16 mouse cellular contexts compared by ENCODE assay signal in the genomic region with DNA sequence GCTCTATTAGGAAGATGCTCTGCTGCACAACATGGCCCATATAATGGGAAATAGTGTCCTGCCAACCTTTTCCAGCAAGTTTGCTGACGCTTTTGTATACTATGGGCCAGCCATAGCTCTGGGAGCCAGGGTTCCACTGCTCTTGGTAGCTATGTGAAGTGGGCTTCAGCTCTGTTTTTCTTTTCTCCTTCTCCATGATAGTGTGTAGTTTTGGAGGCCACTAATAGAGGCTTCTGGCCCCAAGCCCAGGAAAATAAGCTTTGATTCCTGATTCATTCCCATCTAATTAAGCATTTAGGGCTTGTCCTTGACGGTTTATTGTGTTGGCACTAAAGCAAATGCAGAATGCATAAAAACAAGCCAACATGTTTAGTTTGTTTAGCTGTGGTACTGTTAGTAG. TPM values are rescaled to one million over a fixed set of nuclear protein-coding genes. Genes with fewer than 3 reads are reported as not detected.
DNase-seq lines count a peak whose midpoint lies in the region; ATAC-seq and TF ChIP-seq lines count a peak whose summit lies in the region.
"Had no signal": no experiment of that assay in that cellular context is flagged by ENCODE, and none has a peak within 500 bp of the region (broad histone marks: within the 10 kb centered on the region; RNA-seq: fewer than 3 reads in every experiment).

No protein-coding gene starts in this region.

- no peak for TF ChIP-seq CTCF in kidney, adult 2 months (conservative IDR thresholded peaks at IDR 0.05; ENCODE audit: insufficient read depth, insufficient read length, low read depth, low read length)
- TF ChIP-seq CTCF in cerebellum, adult 2 months (IDR thresholded peaks at IDR 0.05; ENCODE audit: borderline replicate concordance, insufficient read depth, low read depth, low read length) = no peak

- whole genome bisulfite sequencing in kidney, adult 2 months = 75% methylated on average over 2 of the region's 2 CpGs
- WGBS in kidney, embryonic 14.5 days = 87% methylated on average over 2 of the region's 2 CpGs
- WGBS in midbrain, embryonic 13.5 days = 94% methylated on average over 2 of the region's 2 CpGs
- WGBS in midbrain, embryonic 11.5 days = 90% methylated on average over 2 of the region's 2 CpGs
- 57% methylated on average over 2 of the region's 2 CpGs for WGBS in cerebellum, adult 2 months

- no peak overlapping the region for H3K4me2 ChIP-seq in kidney, embryonic 14.5 days (replicated peaks; ENCODE audit: low read depth, low read length)
- no peak overlapping the region for H3K4me2 ChIP-seq in midbrain, embryonic 13.5 days (replicated peaks)
- H3K4me2 ChIP-seq in midbrain, embryonic 11.5 days = no peak overlapping the region
- H3K4me2 ChIP-seq: hindbrain, embryonic 12.5 days; intestine, embryonic 15.5 days had no signal

- H3K27me3 ChIP-seq in kidney, adult 2 months (replicated peaks; ENCODE audit: control insufficient read depth, insufficient read depth, low read length) = no peaks in the 10 kb centered on the region
- H3K27me3 ChIP-seq in kidney, embryonic 14.5 days (ENCODE audit: control insufficient read depth, insufficient read depth, low read length) = no peaks in the 10 kb centered on the region
- H3K27me3 ChIP-seq in midbrain, embryonic 13.5 days = no peaks in the 10 kb centered on the region
- no peaks in the 10 kb centered on the region for H3K27me3 ChIP-seq in midbrain, embryonic 11.5 days (ENCODE audit: control insufficient read depth, insufficient read depth, low read length)
- H3K27me3 ChIP-seq in cerebellum, adult 2 months (ENCODE audit: control insufficient read depth, insufficient read depth, low read length) = no peaks in the 10 kb centered on the region
- H3K27me3 ChIP-seq: CH12.LX; hindbrain, embryonic 12.5 days; intestine, embryonic 15.5 days had no signal

- no peak for TF ChIP-seq POLR2A in kidney, adult 2 months (IDR thresholded peaks at IDR 0.05; ENCODE audit: low read depth, low read length)
- TF ChIP-seq POLR2A in cerebellum, adult 2 months (IDR thresholded peaks at IDR 0.05; ENCODE audit: borderline replicate concordance, insufficient read depth, low read length) = no peak

- H3K27ac ChIP-seq in kidney, adult 2 months (ENCODE audit: insufficient read depth, low read depth, low read length) = no peak overlapping the region
- H3K27ac ChIP-seq in kidney, embryonic 14.5 days (ENCODE audit: low read depth, low read length) = no peak overlapping the region
- H3K27ac ChIP-seq in midbrain, embryonic 13.5 days = peak overlapping the region; percentile 14; the same call in 1 of the 2 replicates
- no peak overlapping the region for H3K27ac ChIP-seq in midbrain, embryonic 11.5 days (ENCODE audit: low read depth, low read length)
- no peak overlapping the region for H3K27ac ChIP-seq in cerebellum, adult 2 months (ENCODE audit: insufficient read depth, low read length)
- H3K27ac ChIP-seq: hindbrain, embryonic 12.5 days; intestine, embryonic 15.5 days had no signal

- H3K36me3 ChIP-seq in kidney, adult 2 months (ENCODE audit: control insufficient read depth, insufficient read depth, low read length) = peaks cover 2% of the 10 kb centered on the region; the same call in 1 of the 2 replicates
- H3K36me3 ChIP-seq in kidney, embryonic 14.5 days (ENCODE audit: control insufficient read depth, insufficient read depth, low read length) = peaks cover 62% of the 10 kb centered on the region
- H3K36me3 ChIP-seq in midbrain, embryonic 13.5 days = peaks cover 74% of the 10 kb centered on the region
- peaks cover 14% of the 10 kb centered on the region; the same call in 1 of the 2 replicates for H3K36me3 ChIP-seq in midbrain, embryonic 11.5 days (ENCODE audit: control insufficient read depth, insufficient read depth, low read length)

- peak; percentile 35 for DNase-seq in adrenal gland, postnatal 10 days
- no peak for DNase-seq in adrenal gland, postnatal 14 days
- DNase-seq in kidney, adult 2 months = peak; percentile 16
- no peak for DNase-seq in midbrain, embryonic 11.5 days (ENCODE audit: low spot score, missing footprints)
- DNase-seq in Muller cell, postnatal 12 days (ENCODE audit: inconsistent ontology term) = peak; percentile 80
- DNase-seq in cerebellum, adult 2 months = no peak
- DNase-seq: cerebellum, adult 11 months; cerebellum, postnatal 25 days; gastrocnemius, postnatal 10 days; kidney, postnatal 4 days; lung, postnatal 10 days had no signal

- H3K4me3 ChIP-seq in kidney, adult 2 months (ENCODE audit: insufficient read depth, low read depth, low read length) = no peak overlapping the region
- H3K4me3 ChIP-seq in kidney, embryonic 14.5 days (ENCODE audit: low read length) = no peak overlapping the region
- H3K4me3 ChIP-seq in midbrain, embryonic 13.5 days (replicated peaks) = no peak overlapping the region
- H3K4me3 ChIP-seq in midbrain, embryonic 11.5 days (ENCODE audit: low read depth, low read length) = no peak overlapping the region
- no peak overlapping the region for H3K4me3 ChIP-seq in cerebellum, adult 2 months (replicated peaks; ENCODE audit: insufficient read depth, low read depth, low read length)
- H3K4me3 ChIP-seq: hindbrain, embryonic 12.5 days; intestine, embryonic 15.5 days had no signal

- no peaks in the 10 kb centered on the region for H3K4me1 ChIP-seq in kidney, adult 2 months (ENCODE audit: control insufficient read depth, insufficient read depth, low read length)
- H3K4me1 ChIP-seq in kidney, embryonic 14.5 days (ENCODE audit: control insufficient read depth, insufficient read depth, low read length) = no peaks in the 10 kb centered on the region
- H3K4me1 ChIP-seq in midbrain, embryonic 13.5 days (replicated peaks) = no peaks in the 10 kb centered on the region
- H3K4me1 ChIP-seq in midbrain, embryonic 11.5 days (ENCODE audit: control insufficient read depth, insufficient read depth, low read length) = no peaks in the 10 kb centered on the region
- no peaks in the 10 kb centered on the region for H3K4me1 ChIP-seq in cerebellum, adult 2 months (ENCODE audit: control insufficient read depth, insufficient read depth, low read length)
- H3K4me1 ChIP-seq: hindbrain, embryonic 12.5 days; intestine, embryonic 15.5 days had no signal

- H3K9me3 ChIP-seq in kidney, embryonic 14.5 days (ENCODE audit: control insufficient read depth, low read length) = no peaks in the 10 kb centered on the region
- H3K9me3 ChIP-seq in midbrain, embryonic 13.5 days = no peaks in the 10 kb centered on the region
- no peaks in the 10 kb centered on the region for H3K9me3 ChIP-seq in midbrain, embryonic 11.5 days (ENCODE audit: control insufficient read depth, low read length)
- H3K9me3 ChIP-seq: hindbrain, embryonic 12.5 days; intestine, embryonic 15.5 days had no signal

- ATAC-seq in kidney, embryonic 14.5 days (ENCODE audit: low FRiP score, low TSS enrichment) = no peak
- ATAC-seq in midbrain, embryonic 13.5 days = no peak
- ATAC-seq in midbrain, embryonic 11.5 days (ENCODE audit: low FRiP score) = no peak
- ATAC-seq: intestine, embryonic 15.5 days had no signal

- H3K9ac ChIP-seq in kidney, embryonic 14.5 days (ENCODE audit: low read depth, low read length) = no peak overlapping the region
- no peak overlapping the region for H3K9ac ChIP-seq in midbrain, embryonic 13.5 days (replicated peaks)
- H3K9ac ChIP-seq in midbrain, embryonic 11.5 days (ENCODE audit: low read length) = no peak overlapping the region
- H3K9ac ChIP-seq: hindbrain, embryonic 12.5 days; intestine, embryonic 15.5 days had no signal

RNA-seq across cellular contexts. Expression of a gene that starts 39.2 kb away (rescaled TPM):
- total RNA-seq in adrenal gland, postnatal 10 days (2021) = 10 to 100 TPM; 47.3 to 56.3 TPM
- 52.2 and 53.5 TPM in 2 replicates for total RNA-seq in adrenal gland, postnatal 14 days (2021)
- 71.8 and 76.4 TPM in 2 replicates for polyA plus RNA-seq in kidney, adult 2 months (2012; rRNA removed)
- polyA plus RNA-seq in kidney, embryonic 14.5 days (2014; fragmentation: Nextera tagmentation; extraction: Ambion mirVana) = 42.4 and 61.5 TPM in 2 replicates
- 45.9 and 48.8 TPM in 2 replicates for polyA plus RNA-seq in midbrain, embryonic 13.5 days (2015; fragmentation: Nextera tagmentation; extraction: Ambion mirVana)
- polyA plus RNA-seq in midbrain, embryonic 11.5 days (2014; fragmentation: Nextera tagmentation; extraction: Ambion mirVana) = 61.4 and 62.6 TPM in 2 replicates
- 67.0 and 72.2 TPM in 2 replicates for polyA plus RNA-seq in cerebellum, adult 2 months (2012; rRNA removed)

RNA-seq across cellular contexts. Expression of a gene that starts 59.4 kb away (rescaled TPM):
- total RNA-seq in adrenal gland, postnatal 10 days (2021) = 10 to 100 TPM; 38.3 to 49.7 TPM
- 37.8 and 44.5 TPM in 2 replicates for total RNA-seq in adrenal gland, postnatal 14 days (2021)
- 70.0 and 93.0 TPM in 2 replicates for polyA plus RNA-seq in kidney, adult 2 months (2012; rRNA removed)
- polyA plus RNA-seq in kidney, embryonic 14.5 days (2014; fragmentation: Nextera tagmentation; extraction: Ambion mirVana) = 44.4 and 50.8 TPM in 2 replicates
- polyA plus RNA-seq in midbrain, embryonic 13.5 days (2015; fragmentation: Nextera tagmentation; extraction: Ambion mirVana) = 46.6 and 50.5 TPM in 2 replicates
- polyA plus RNA-seq in midbrain, embryonic 11.5 days (2014; fragmentation: Nextera tagmentation; extraction: Ambion mirVana) = 33.5 and 35.5 TPM in 2 replicates
- polyA plus RNA-seq in cerebellum, adult 2 months (2012; rRNA removed) = 71.4 and 78.9 TPM in 2 replicates

RNA-seq across cellular contexts. Expression of a gene that starts 59.8 kb away (rescaled TPM):
- 10 to 100 TPM; 24.8 to 28.5 TPM for total RNA-seq in adrenal gland, postnatal 10 days (2021)
- 25.9 and 30.8 TPM in 2 replicates for total RNA-seq in adrenal gland, postnatal 14 days (2021)
- 2.2 and 3.3 TPM in 2 replicates for polyA plus RNA-seq in kidney, adult 2 months (2012; rRNA removed)
- polyA plus RNA-seq in kidney, embryonic 14.5 days (2014; fragmentation: Nextera tagmentation; extraction: Ambion mirVana) = 19.0 and 28.4 TPM in 2 replicates
- 35.6 and 40.9 TPM in 2 replicates for polyA plus RNA-seq in midbrain, embryonic 13.5 days (2015; fragmentation: Nextera tagmentation; extraction: Ambion mirVana)
- polyA plus RNA-seq in midbrain, embryonic 11.5 days (2014; fragmentation: Nextera tagmentation; extraction: Ambion mirVana) = 25.5 and 27.4 TPM in 2 replicates
- polyA plus RNA-seq in cerebellum, adult 2 months (2012; rRNA removed) = 14.7 and 15.2 TPM in 2 replicates

Comparison
In these comparisons a context has a peak if more than half of its experiments do, and no peak if none do; other contexts are left out.
1. DNase-seq: peak in adrenal gland, postnatal 10 days (single experiment), kidney, adult 2 months (single experiment) and Muller cell, postnatal 12 days (single experiment); none in adrenal gland, postnatal 14 days (single experiment), midbrain, embryonic 11.5 days (single experiment) and cerebellum, adult 2 months (0 of 2).